Comparison of ENCODE assay signal across 9 mouse cellular contexts in the genomic region with DNA sequence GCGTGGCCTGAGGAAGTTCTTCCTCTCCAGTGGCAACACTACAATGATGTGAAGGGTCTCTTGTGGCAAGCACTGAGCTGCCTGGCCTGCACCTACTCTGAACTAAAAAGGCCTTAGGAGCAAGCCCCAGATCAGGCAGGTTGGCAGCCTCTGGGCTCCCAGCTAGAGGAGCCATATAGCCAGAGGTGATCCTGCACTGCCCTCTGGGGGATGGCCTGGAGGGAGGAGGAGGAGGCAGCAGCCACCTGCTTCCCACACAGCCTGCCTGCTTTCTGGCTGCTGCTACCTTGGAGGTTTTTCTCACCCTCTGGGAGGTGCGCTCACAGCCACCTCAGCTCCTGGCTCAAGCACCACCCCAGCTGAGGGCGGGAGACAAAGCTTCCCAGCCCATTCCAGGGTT. TPM values are rescaled to one million over a fixed set of nuclear protein-coding genes. Genes with fewer than 3 reads are reported as not detected.
DNase-seq lines count a peak whose midpoint lies in the region; ATAC-seq and TF ChIP-seq lines count a peak whose summit lies in the region.
"Had no signal": no experiment of that assay in that cellular context is flagged by ENCODE, and none has a peak within 500 bp of the region (broad histone marks: within the 10 kb centered on the region; RNA-seq: fewer than 3 reads in every experiment).

No protein-coding gene starts in this region.

- H3K9me3 ChIP-seq in heart, embryonic 11.5 days (replicated peaks; ENCODE audit: control insufficient read depth, low read length), result no peaks in the 10 kb centered on the region
- no peaks in the 10 kb centered on the region for H3K9me3 ChIP-seq in forebrain, embryonic 11.5 days (ENCODE audit: control insufficient read depth, low read length)
- H3K9me3 ChIP-seq in liver, postnatal 0 days (ENCODE audit: low read length), result no peaks in the 10 kb centered on the region

- H3K9ac ChIP-seq in heart, embryonic 11.5 days (ENCODE audit: low read depth, low read length), result no peak overlapping the region
- no peak overlapping the region; the same call in 1 of the 2 replicates for H3K9ac ChIP-seq in forebrain, embryonic 11.5 days (ENCODE audit: low read length)
- H3K9ac ChIP-seq in liver, postnatal 0 days (replicated peaks), result no peak overlapping the region

- no peak for TF ChIP-seq EP300 in liver, postnatal 0 days (IDR thresholded peaks at IDR 0.05; ENCODE audit: low read depth)

- TF ChIP-seq CTCF in liver, postnatal 0 days (IDR thresholded peaks at IDR 0.05; ENCODE audit: low read depth), result peak; percentile 57

- H3K4me1 ChIP-seq in heart, embryonic 11.5 days (ENCODE audit: control insufficient read depth, insufficient read depth, low read length), result no peaks in the 10 kb centered on the region
- H3K4me1 ChIP-seq in forebrain, embryonic 11.5 days (replicated peaks; ENCODE audit: control insufficient read depth, insufficient read depth, low read length), result peaks cover 7% of the 10 kb centered on the region
- H3K4me1 ChIP-seq in liver, postnatal 0 days (ENCODE audit: insufficient read depth), result no peaks in the 10 kb centered on the region

- peaks cover 14% of the 10 kb centered on the region for H3K27me3 ChIP-seq in heart, embryonic 11.5 days (ENCODE audit: control insufficient read depth, insufficient read depth, low read length)
- no peaks in the 10 kb centered on the region for H3K27me3 ChIP-seq in forebrain, embryonic 11.5 days (ENCODE audit: control insufficient read depth, insufficient read depth, low read length)
- H3K27me3 ChIP-seq in liver, postnatal 0 days (ENCODE audit: insufficient read depth, low read length), result no peaks in the 10 kb centered on the region

- H3K27ac ChIP-seq in heart, embryonic 11.5 days (ENCODE audit: low read depth, low read length), result no peak overlapping the region
- no peak overlapping the region for H3K27ac ChIP-seq in forebrain, embryonic 11.5 days (ENCODE audit: low read depth, low read length)
- no peak overlapping the region for H3K27ac ChIP-seq in liver, postnatal 0 days (ENCODE audit: low read depth)

- DNase-seq in heart, adult 9 months (ENCODE audit: low spot score in 2 of 2), result no peak
- peak; percentile 46 for DNase-seq in R1 (ENCODE audit: low read depth, low spot score)
- DNase-seq in forebrain, embryonic 11.5 days (ENCODE audit: low spot score), result peak; percentile 73
- DNase-seq in liver, postnatal 0 days, result peak; percentile 36
- DNase-seq in thymus, postnatal 0 days (ENCODE audit: low spot score), result peak; percentile 21
- no peak for DNase-seq in gastrocnemius, adult 18-20 months (ENCODE audit: low spot score)

- H3K36me3 ChIP-seq in heart, embryonic 11.5 days (ENCODE audit: control insufficient read depth, insufficient read depth, low read length), result no peaks in the 10 kb centered on the region
- no peaks in the 10 kb centered on the region for H3K36me3 ChIP-seq in forebrain, embryonic 11.5 days (ENCODE audit: control insufficient read depth, insufficient read depth, low read length)
- no peaks in the 10 kb centered on the region for H3K36me3 ChIP-seq in liver, postnatal 0 days (replicated peaks; ENCODE audit: insufficient read depth, low read length)

- H3K4me2 ChIP-seq in heart, embryonic 11.5 days, result no peak overlapping the region
- no peak overlapping the region for H3K4me2 ChIP-seq in forebrain, embryonic 11.5 days (ENCODE audit: low read depth, low read length, severe bottlenecking)
- no peak overlapping the region for H3K4me2 ChIP-seq in liver, postnatal 0 days (ENCODE audit: low read depth, low read length)

- peak; percentile 18 for ATAC-seq in heart, embryonic 11.5 days (replicated peaks; ENCODE audit: insufficient number of reproducible peaks, low FRiP score, low TSS enrichment)
- ATAC-seq in forebrain, embryonic 11.5 days (replicated peaks; ENCODE audit: low FRiP score), result peak; percentile 66; the same call in 1 of the 2 replicates
- ATAC-seq in liver, postnatal 0 days, result no peak
- ATAC-seq in megakaryocyte progenitor cell, adult 5-6 weeks (replicated peaks; ENCODE audit: poor library complexity), result no peak

- H3K4me3 ChIP-seq in heart, embryonic 11.5 days (ENCODE audit: low read depth, low read length), result no peak overlapping the region
- no peak overlapping the region for H3K4me3 ChIP-seq in forebrain, embryonic 11.5 days (ENCODE audit: low read depth, low read length)
- H3K4me3 ChIP-seq in liver, postnatal 0 days (ENCODE audit: low read depth, low read length), result no peak overlapping the region

- 35% methylated on average over 3 of the region's 3 CpGs for WGBS in heart, embryonic 11.5 days (ENCODE audit: insufficient replicate concordance)
- WGBS in forebrain, embryonic 11.5 days, result 31% methylated on average over 3 of the region's 3 CpGs
- WGBS in liver, postnatal 0 days (ENCODE audit: insufficient replicate concordance), result 46% methylated on average over 3 of the region's 3 CpGs

RNA-seq across cellular contexts. Expression of a gene that starts 22.4 kb away (rescaled TPM):
- polyA plus RNA-seq in heart, embryonic 11.5 days (2014; fragmentation: Nextera tagmentation; extraction: Ambion mirVana), result not detected in 2 replicates
- not detected in 2 replicates for polyA plus RNA-seq in forebrain, embryonic 11.5 days (2014; fragmentation: Nextera tagmentation; extraction: Ambion mirVana)
- not detected in 2 replicates for polyA plus RNA-seq in liver, postnatal 0 days (2015; fragmentation: Nextera tagmentation; extraction: Ambion mirVana)
- not detected in 2 replicates for polyA plus RNA-seq in thymus, postnatal 0 days (2015; fragmentation: Nextera tagmentation; extraction: Ambion mirVana)
- not detected in 2 replicates for total RNA-seq in megakaryocyte progenitor cell, adult 5-6 weeks (2015)
- total RNA-seq in megakaryocyte progenitor cell, adult 5-6 weeks (2017), result not detected in 2 replicates
- not detected for total RNA-seq in gastrocnemius, adult 18-20 months (2021)
- polyA plus RNA-seq: limb, embryonic 11.5 days had no signal

Comparison
In these comparisons a context has a peak if more than half of its experiments do, and no peak if none do; other contexts are left out.
1. ATAC-seq: peak in heart, embryonic 11.5 days (single experiment) and forebrain, embryonic 11.5 days (single experiment); none in liver, postnatal 0 days (single experiment) and megakaryocyte progenitor cell, adult 5-6 weeks (single experiment).
2. DNase-seq: peak in R1 (single experiment), forebrain, embryonic 11.5 days (single experiment), liver, postnatal 0 days (single experiment) and thymus, postnatal 0 days (single experiment); none in heart, adult 9 months (0 of 2) and gastrocnemius, adult 18-20 months (single experiment).